Mouse (Mus musculus) thymus, postnatal 4 days (tissue): ENCODE results near the gene Mllt6.
"Not testable (repeated sequence)": the region's sequence is repeated elsewhere in the genome, so short reads cannot be mapped to it uniquely, and the experiment has no call there.

ENCODE experiments used
- DNase-seq: peaks from one replicate; pipeline ENCODE4 v3.0.0; 2021

Mllt6 gene

GRCm38 (mm10) chr11:97662893-97663527 is at the start of gene Mllt6:
Gene Mllt6, plus strand, starts transcription at chr11:97663414.
- peak; percentile 83 for DNase-seq

GRCm38 (mm10) chr11:97615276-97615675 is 47.9 kb upstream of the Mllt6 start:
- no peak for DNase-seq

- no peak for DNase-seq
Measured at GRCm38 (mm10) chr11:97618368-97618767, 44.8 kb upstream of the Mllt6 start.

DNA sequence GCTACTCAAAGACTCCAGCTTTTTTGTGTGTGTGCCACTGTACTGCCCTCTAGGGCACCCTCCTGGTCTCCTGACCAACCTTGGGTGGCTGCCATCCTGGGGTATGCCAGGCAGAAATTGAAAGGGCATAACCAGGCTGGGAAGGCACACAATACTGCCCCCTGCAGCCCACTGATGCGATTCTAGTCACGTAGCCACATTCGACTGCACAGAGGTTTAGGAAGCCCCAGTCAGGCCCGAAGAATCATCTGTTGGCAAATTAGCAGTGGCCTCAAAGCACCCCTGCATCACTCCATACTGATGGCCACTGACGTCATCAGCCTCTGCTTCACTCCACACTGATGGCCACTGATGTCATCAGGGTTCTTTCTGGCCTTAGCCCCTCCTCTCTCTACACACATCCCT is 43.8 kb upstream of the Mllt6 start:
- peak; percentile 66 for DNase-seq

DNA sequence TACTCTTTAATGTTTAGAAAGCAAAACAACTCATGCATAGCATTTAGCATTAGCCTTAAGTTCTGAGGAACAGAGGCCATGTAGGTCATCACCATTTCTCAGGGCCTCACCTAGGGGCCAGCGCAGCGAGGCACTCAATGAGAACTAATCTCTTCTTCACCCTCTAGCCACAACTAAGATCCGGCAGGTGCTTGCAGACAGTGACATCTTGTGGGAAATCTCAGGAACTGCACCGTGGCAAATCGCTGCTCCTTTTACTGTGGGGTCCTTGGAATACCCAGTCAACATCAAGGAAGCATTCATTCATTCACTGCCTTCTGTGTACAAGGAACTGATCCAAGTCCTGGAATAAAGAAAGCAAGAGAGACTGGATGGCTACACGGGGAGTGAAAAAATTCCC is 40.8 kb upstream of the Mllt6 start:
- peak; percentile 72 for DNase-seq

- DNase-seq, result no peak
Measured at GRCm38 (mm10) chr11:97623166-97623565, 40.0 kb upstream of the Mllt6 start.

DNA sequence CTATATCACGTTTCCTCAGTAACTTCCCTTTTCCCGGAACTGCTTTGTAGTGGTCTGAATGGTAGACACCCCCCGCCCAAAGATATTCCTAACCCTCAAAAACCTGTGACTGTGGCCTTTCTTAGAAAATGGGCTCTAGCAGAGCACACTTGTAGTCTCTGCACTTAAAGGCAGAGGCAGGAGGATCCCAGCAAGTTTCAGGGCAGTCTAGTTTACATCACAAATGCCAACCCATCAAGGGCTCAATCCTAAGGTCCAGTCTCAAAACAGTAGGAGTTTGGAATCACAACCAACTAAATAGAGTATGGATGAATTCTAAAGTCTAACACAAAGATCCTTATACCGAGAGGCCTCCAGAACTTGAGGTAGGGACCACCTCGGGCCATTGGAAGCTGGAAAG is 37.7 kb upstream of the Mllt6 start:
- no peak for DNase-seq

GRCm38 (mm10) chr11:97626431-97626830 is 36.8 kb upstream of the Mllt6 start:
- DNase-seq, result no peak

GRCm38 (mm10) chr11:97626850-97627249 is 36.4 kb upstream of the Mllt6 start:
- no peak for DNase-seq

DNA sequence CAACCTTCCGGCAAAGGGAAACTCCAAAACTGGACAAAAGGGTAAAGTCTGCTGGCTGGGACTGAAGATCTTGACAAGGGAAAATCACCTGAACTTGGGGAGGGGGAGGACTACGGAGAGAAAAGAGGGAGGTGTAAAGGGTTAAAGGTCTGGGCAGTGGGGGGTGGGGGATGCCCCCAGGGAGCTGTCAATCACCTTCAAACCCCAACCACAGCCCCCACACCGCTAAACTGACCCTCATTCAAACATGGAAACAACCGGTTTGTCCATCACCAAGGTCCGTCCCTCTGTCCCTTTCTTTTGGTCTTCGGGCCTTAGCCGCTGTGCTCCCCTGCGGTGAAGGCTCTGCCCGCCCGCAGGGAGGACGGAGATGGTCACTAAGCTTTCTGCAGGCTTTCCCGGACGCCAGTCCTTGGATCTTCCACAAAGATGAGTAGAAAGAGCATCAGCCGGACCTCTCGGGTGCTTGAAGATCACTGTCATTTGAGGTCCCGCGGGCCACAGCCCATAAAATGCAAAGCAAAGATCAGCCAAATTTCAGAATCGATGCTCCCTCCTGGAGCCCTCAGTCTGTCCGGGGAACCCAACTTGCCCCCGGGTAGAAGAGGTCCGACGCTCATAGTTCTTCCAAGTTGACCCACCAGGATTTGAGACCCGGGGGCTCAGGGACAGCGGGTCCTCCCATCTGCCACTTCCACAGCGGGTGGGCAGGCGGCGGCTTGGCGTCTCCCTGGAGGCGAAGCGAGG is 35.5 kb upstream of the Mllt6 start:
- no peak for DNase-seq

DNA sequence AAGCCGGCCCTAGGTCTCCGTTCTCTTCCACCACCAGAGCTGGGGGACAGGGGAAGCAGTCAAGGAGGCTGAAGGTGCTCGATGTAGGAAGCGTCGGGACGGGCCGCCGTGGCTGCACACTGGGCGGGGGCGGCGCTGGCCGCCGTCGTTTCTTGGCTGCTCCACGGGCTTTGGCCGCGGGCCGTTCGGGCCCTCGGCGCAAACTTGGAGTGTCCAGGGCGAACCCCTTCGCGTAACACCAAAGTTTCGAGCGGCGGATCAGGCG is 35.0 kb upstream of the Mllt6 start:
- peak; percentile 23 for DNase-seq

- DNase-seq, result peak; percentile 57
Measured at GRCm38 (mm10) chr11:97628568-97629518, 34.4 kb upstream of the Mllt6 start.

GRCm38 (mm10) chr11:97629576-97629975 is 33.6 kb upstream of the Mllt6 start, which contains the start of gene Epop:
Gene Epop, minus strand, starts transcription at chr11:97629702.
- DNase-seq, result peak; percentile 89

DNA sequence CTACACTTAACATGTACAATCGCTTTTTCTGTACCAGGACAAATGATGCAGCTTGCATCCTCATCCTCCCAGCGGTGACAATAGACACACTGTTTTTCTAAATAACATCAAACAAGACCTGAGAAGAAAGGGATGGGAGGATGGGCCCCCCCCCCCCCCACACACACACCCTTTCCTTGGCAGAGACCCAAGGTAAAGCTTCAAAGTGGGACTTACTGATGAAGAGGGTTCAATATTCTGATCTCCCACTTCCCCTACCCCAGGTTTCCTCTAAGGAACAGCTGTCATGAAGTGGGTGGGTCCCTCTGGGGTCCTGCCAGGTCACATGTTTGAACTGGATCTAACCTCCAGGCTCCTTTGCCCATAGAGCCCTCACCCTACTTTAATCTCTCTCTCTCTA is 32.2 kb upstream of the Mllt6 start:
- DNase-seq, result no peak

DNA sequence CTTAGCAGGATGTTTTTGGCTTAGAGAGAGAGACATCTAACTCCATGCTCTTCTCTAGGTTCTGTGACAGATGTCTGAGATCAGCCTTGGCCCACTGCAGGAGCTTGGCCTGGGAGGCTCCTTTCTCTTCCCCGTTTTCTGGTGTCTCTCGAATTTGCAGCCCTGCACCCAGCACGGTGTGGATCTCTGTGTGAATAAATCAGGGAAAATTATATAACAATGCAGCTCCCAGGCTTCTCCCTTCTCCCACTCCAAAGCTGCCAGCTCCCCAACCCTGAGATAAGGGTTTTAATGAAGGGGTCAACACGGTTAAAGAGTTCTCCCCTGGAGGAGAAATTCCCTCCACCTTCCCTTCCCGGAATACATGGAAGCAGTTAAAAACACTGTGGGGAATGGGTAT is 31.7 kb upstream of the Mllt6 start:
- DNase-seq, result no peak

- DNase-seq, result peak; percentile 91
Measured at GRCm38 (mm10) chr11:97631938-97632337, 31.3 kb upstream of the Mllt6 start.

- not testable (repeated sequence) for DNase-seq
Measured at GRCm38 (mm10) chr11:97632440-97632839, 30.8 kb upstream of the Mllt6 start.

DNA sequence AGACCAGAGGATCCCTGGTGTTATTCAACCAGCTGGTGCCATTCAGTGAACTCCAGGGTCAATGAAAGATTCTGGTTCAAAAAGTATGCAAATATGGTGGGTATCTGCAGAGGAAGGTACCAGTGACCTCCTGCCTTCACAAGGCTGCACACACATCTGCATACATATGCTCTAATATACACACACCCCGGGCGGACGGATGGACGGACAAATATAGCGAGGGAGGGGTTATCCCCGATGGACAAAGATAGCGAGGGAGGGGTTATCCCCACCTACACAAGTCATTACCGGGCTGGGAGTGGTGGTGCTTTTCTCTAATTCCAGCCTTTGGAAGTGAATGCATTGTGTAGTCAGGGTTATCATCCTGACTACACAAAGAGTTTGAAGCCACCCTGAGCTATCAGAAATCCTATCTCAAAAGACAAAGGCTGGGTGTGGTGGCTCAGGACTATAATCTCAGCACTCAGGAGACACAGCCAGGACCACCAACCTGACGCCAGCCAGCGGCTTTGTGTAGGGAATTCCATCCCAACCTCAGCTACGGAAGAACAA is 27.7 kb upstream of the Mllt6 start:
- no peak for DNase-seq

DNA sequence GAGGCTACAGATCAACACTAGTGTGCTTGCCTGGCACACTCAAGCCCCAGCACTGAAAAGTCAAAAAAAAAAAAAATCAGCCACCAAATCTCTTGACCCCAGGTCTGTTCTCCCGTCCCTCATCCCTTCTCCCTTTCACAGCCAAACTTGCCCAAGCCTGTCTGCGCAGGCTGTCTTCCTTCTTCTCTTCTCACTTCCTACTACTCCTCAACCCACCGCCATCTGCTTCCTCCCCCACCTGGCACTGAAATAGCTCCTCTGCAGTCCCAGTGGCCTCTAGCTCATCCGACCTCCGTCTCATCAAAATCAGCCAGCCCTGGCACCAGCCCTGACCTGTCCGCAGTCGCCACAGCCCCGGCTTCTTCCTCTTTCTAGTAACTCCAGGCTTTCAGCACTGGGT is 21.5 kb upstream of the Mllt6 start:
- DNase-seq, result no peak

DNA sequence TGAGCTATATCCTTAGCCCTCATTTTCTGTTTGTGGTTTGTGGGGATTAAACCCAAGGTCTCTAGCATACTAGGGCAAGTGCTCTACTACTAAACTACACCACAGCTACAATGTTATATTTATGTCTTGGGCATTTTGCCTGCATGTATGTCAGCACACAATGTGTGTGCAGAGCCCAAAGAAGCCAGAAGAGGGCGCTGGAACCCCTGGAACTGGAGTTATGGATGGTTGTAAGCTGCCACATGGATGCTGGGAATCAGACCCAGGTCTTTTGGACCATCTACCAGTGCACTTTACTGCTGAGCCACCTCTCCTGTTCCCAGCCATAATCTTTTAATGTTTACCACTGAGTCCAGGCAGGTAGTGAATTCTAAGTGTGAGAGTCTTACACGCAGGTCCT is 20.5 kb upstream of the Mllt6 start:
- peak; percentile 26 for DNase-seq

DNA sequence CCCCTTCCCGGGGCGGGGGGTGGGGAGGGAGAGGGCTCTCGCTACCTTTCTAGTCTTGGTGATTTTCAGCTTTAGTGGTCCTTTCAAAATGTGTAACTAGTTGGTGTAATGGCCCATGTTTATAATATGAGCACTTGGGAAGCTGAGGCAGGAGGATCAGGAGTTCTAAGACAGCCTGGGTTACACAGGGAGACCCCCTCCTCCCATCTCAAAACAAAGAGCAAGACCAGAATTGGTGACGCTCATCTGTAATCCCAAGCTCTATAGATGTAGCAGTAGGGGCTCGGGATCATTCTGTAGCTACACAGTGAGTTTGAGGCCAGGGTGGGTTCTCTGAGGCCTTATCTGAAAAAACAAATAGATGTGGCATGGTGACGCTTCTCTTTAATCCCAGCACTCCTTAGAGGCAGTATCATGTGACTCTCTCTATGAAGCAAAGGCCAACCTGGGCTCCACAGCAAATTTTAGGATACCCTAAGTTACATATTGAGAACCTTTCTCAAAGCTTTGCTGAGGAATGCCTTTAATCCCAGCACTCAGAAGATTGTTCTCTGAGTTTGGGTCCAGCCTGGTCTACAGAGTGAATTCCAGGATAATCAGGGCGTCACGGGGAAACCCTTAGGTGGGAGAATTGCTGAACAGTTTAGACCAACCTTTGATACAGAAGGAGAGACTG is 19.7 kb upstream of the Mllt6 start:
- DNase-seq, result no peak

DNA sequence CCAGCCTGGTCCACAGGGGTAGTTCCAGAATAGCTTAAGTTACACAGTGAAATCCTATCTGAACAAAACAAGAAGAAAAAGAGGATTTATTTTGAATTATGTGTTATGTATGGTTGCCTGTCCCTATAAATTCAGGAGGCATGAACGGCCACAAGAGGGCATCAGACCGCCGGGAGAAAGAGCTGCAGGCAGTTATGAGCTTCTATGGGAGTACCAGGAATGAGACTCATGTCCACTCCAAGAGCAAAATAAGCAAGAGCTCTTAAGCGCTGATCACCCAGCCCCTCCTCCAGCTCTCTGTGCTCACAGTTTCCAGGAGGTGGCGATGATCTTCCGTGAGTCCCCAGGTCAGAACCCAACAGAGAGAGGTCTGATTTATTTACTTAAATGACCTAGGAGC is 18.4 kb upstream of the Mllt6 start:
- DNase-seq, result peak; percentile 88

GRCm38 (mm10) chr11:97648541-97648940 is 14.7 kb upstream of the Mllt6 start:
- DNase-seq, result not testable (repeated sequence)
